Mouse (Mus musculus): ENCODE measurements around the gene Asphd1.
"Not testable (repeated sequence)": the region's sequence is repeated elsewhere in the genome, so short reads cannot be mapped to it uniquely, and the experiment has no call there.

Gene Asphd1

GRCm38 (mm10) chr7:126950647-126951615, 1.5 kb upstream of the Asphd1 start:
- DNase-seq (ENCODE audit: low read depth, low spot score), result no peak

- DNase-seq (ENCODE audit: low read depth, low spot score), result peak; percentile 89
These were observed 638 bp upstream of the Asphd1 start, which contains the start of gene Sez6l2 for GRCm38 (mm10) chr7:126949793-126950646. Gene Sez6l2 (plus strand): TSS chr7:126950563.

GRCm38 (mm10) chr7:126948626-126949025, 756 bp downstream of the Asphd1 start:
- no peak for DNase-seq (ENCODE audit: low read depth, low spot score)

- DNase-seq (ENCODE audit: low read depth, low spot score), result peak; percentile 71
These were observed 2.9 kb downstream of the Asphd1 start for GRCm38 (mm10) chr7:126946530-126946929.

GRCm38 (mm10) chr7:126941801-126942200, 7.6 kb downstream of the Asphd1 start:
- DNase-seq (ENCODE audit: low read depth, low spot score), result no peak

GRCm38 (mm10) chr7:126941171-126941570, 8.2 kb downstream of the Asphd1 start:
- no peak for DNase-seq (ENCODE audit: low read depth, low spot score)

GRCm38 (mm10) chr7:126932652-126933051, 16.7 kb downstream of the Asphd1 start:
- DNase-seq (ENCODE audit: low read depth, low spot score), result no peak

- no peak for DNase-seq (ENCODE audit: low read depth, low spot score)
These were observed 20.3 kb downstream of the Asphd1 start for GRCm38 (mm10) chr7:126929046-126929445.

- DNase-seq (ENCODE audit: low read depth, low spot score), result peak; percentile 89
These were observed 20.9 kb downstream of the Asphd1 start, which contains the start of gene Kctd13 for GRCm38 (mm10) chr7:126928384-126929037. Gene Kctd13 (plus strand): TSS chr7:126928879.

- DNase-seq (ENCODE audit: low read depth, low spot score), result no peak
These were observed 23.1 kb downstream of the Asphd1 start for GRCm38 (mm10) chr7:126926299-126926698.

- no peak for DNase-seq (ENCODE audit: low read depth, low spot score)
These were observed 25.4 kb downstream of the Asphd1 start for GRCm38 (mm10) chr7:126923999-126924398.

GRCm38 (mm10) chr7:126922624-126923060, 26.7 kb downstream of the Asphd1 start, which contains the start of gene Tmem219:
Gene Tmem219 (minus strand): TSS chr7:126922917.
- DNase-seq (ENCODE audit: low read depth, low spot score), result no peak

- DNase-seq (ENCODE audit: low read depth, low spot score), result no peak
These were observed 27.8 kb downstream of the Asphd1 start for GRCm38 (mm10) chr7:126921563-126921962.

- no peak for DNase-seq (ENCODE audit: low read depth, low spot score)
These were observed 29.4 kb downstream of the Asphd1 start for GRCm38 (mm10) chr7:126919973-126920372.

GRCm38 (mm10) chr7:126918356-126918755, 31.0 kb downstream of the Asphd1 start:
- not testable (repeated sequence) for DNase-seq (ENCODE audit: low read depth, low spot score)

GRCm38 (mm10) chr7:126914844-126915243, 34.5 kb downstream of the Asphd1 start:
- DNase-seq (ENCODE audit: low read depth, low spot score), result no peak

- DNase-seq (ENCODE audit: low read depth, low spot score), result no peak
These were observed 43.8 kb downstream of the Asphd1 start for GRCm38 (mm10) chr7:126905590-126905989.

GRCm38 (mm10) chr7:126899781-126900180, 49.6 kb downstream of the Asphd1 start:
- not testable (repeated sequence) for DNase-seq (ENCODE audit: low read depth, low spot score)

- DNase-seq (ENCODE audit: low read depth, low spot score), result peak; percentile 93
These were observed 51.0 kb downstream of the Asphd1 start for GRCm38 (mm10) chr7:126898102-126898990.

GRCm38 (mm10) chr7:126897390-126898101, 51.8 kb downstream of the Asphd1 start:
- DNase-seq (ENCODE audit: low read depth, low spot score), result no peak

Measured in ES-CJ7 (cell line).